20 mouse cellular contexts compared by ENCODE assay signal in genomic region chr12:110539798-110540197, GRCm38 (mm10).
DNase-seq lines count a peak whose midpoint lies in the region; ATAC-seq and TF ChIP-seq lines count a peak whose summit lies in the region.
"Had no signal": no experiment of that assay in that cellular context is flagged by ENCODE, and none has a peak within 500 bp of the region (broad histone marks: within the 10 kb centered on the region; RNA-seq: fewer than 3 reads in every experiment).

No protein-coding gene starts in this region.

- no peak overlapping the region for H3K4me3 ChIP-seq in midbrain, embryonic 11.5 days (ENCODE audit: low read depth, low read length)
- no peak overlapping the region for H3K4me3 ChIP-seq in forebrain, postnatal 0 days (ENCODE audit: low read depth, low read length)
- H3K4me3 ChIP-seq: forebrain, embryonic 15.5 days; heart, embryonic 13.5 days; hindbrain, embryonic 15.5 days; myocyte; stomach, embryonic 15.5 days had no signal

- H3K9ac ChIP-seq in midbrain, embryonic 11.5 days (ENCODE audit: low read length) = no peak overlapping the region
- H3K9ac ChIP-seq in forebrain, postnatal 0 days = no peak overlapping the region
- H3K9ac ChIP-seq: forebrain, embryonic 15.5 days; heart, embryonic 13.5 days; hindbrain, embryonic 15.5 days; stomach, embryonic 15.5 days had no signal

- no peaks in the 10 kb centered on the region for H3K4me1 ChIP-seq in midbrain, embryonic 11.5 days (ENCODE audit: control insufficient read depth, insufficient read depth, low read length)
- H3K4me1 ChIP-seq in forebrain, postnatal 0 days (ENCODE audit: insufficient read depth) = peaks cover 3% of the 10 kb centered on the region; the same call in 1 of the 2 replicates
- H3K4me1 ChIP-seq: hindbrain, embryonic 15.5 days; stomach, embryonic 15.5 days had no signal

- WGBS in midbrain, embryonic 11.5 days = 92% methylated on average over 9 of the region's 9 CpGs
- WGBS in forebrain, postnatal 0 days = 80% methylated on average over 9 of the region's 9 CpGs

- peak; percentile 35 for DNase-seq in kidney, adult 18-20 months
- DNase-seq in kidney, postnatal 10 days = no peak
- DNase-seq in testis, postnatal 10 days (ENCODE audit: low spot score) = peak; percentile 30
- no peak for DNase-seq in testis, postnatal 14 days (ENCODE audit: low spot score)
- no peak for DNase-seq in midbrain, embryonic 11.5 days (ENCODE audit: low spot score, missing footprints)
- no peak for DNase-seq in forebrain, postnatal 0 days
- DNase-seq: adrenal gland, postnatal 25 days; cerebellum, adult 11-12 months; cerebellum, postnatal 14 days; embryo, embryonic 11 days; gastrocnemius, postnatal 36 days; midbrain, embryonic 14.5 days; right cerebral cortex, postnatal 14 days; thymus, postnatal 14 days had no signal

- TF ChIP-seq CTCF in forebrain, postnatal 0 days (IDR thresholded peaks at IDR 0.05; ENCODE audit: low read depth) = no peak

- no peaks in the 10 kb centered on the region for H3K36me3 ChIP-seq in midbrain, embryonic 11.5 days (ENCODE audit: control insufficient read depth, insufficient read depth, low read length)
- no peaks in the 10 kb centered on the region for H3K36me3 ChIP-seq in forebrain, postnatal 0 days (ENCODE audit: insufficient read depth)
- H3K36me3 ChIP-seq: forebrain, embryonic 15.5 days; hindbrain, embryonic 15.5 days had no signal

- no peaks in the 10 kb centered on the region for H3K9me3 ChIP-seq in midbrain, embryonic 11.5 days (ENCODE audit: control insufficient read depth, low read length)
- no peaks in the 10 kb centered on the region for H3K9me3 ChIP-seq in forebrain, postnatal 0 days (ENCODE audit: low read length)
- H3K9me3 ChIP-seq: forebrain, embryonic 15.5 days; heart, embryonic 13.5 days; hindbrain, embryonic 15.5 days; stomach, embryonic 15.5 days had no signal

- no peak overlapping the region for H3K4me2 ChIP-seq in midbrain, embryonic 11.5 days
- no peak overlapping the region for H3K4me2 ChIP-seq in forebrain, postnatal 0 days (ENCODE audit: low read depth)
- H3K4me2 ChIP-seq: forebrain, embryonic 15.5 days; heart, embryonic 13.5 days; hindbrain, embryonic 15.5 days; stomach, embryonic 15.5 days had no signal

- H3K27me3 ChIP-seq in midbrain, embryonic 11.5 days (ENCODE audit: control insufficient read depth, insufficient read depth, low read length) = no peaks in the 10 kb centered on the region
- H3K27me3 ChIP-seq in forebrain, postnatal 0 days (ENCODE audit: insufficient read depth, low read length) = no peaks in the 10 kb centered on the region
- H3K27me3 ChIP-seq: forebrain, embryonic 15.5 days; heart, embryonic 13.5 days; hindbrain, embryonic 15.5 days; stomach, embryonic 15.5 days had no signal

- no peak overlapping the region for H3K27ac ChIP-seq in midbrain, embryonic 11.5 days (ENCODE audit: low read depth, low read length)
- no peak overlapping the region for H3K27ac ChIP-seq in forebrain, postnatal 0 days (ENCODE audit: low read depth, low read length)
- H3K27ac ChIP-seq: forebrain, embryonic 15.5 days; heart, embryonic 13.5 days; hindbrain, embryonic 15.5 days; stomach, embryonic 15.5 days had no signal

- peak; percentile 69 for ATAC-seq in activated CD4-positive, CD25-positive, alpha-beta regulatory T cell, adult 4 months
- ATAC-seq in midbrain, embryonic 11.5 days (ENCODE audit: low FRiP score) = no peak
- ATAC-seq in forebrain, postnatal 0 days = no peak
- ATAC-seq: forebrain, embryonic 15.5 days had no signal

Comparison
In these comparisons a context has a peak if more than half of its experiments do, and no peak if none do; other contexts are left out.
1. DNase-seq: peak in kidney, adult 18-20 months (single experiment) and testis, postnatal 10 days (single experiment); none in kidney, postnatal 10 days (single experiment), testis, postnatal 14 days (single experiment), midbrain, embryonic 11.5 days (single experiment) and forebrain, postnatal 0 days (single experiment).